Mouse (Mus musculus) heart, adult 11 months (tissue): ENCODE data around the gene Lipa.

Source experiments
- DNase-seq: peaks from one replicate; pipeline ENCODE4 v3.0.0; 2022

Gene Lipa

DNA sequence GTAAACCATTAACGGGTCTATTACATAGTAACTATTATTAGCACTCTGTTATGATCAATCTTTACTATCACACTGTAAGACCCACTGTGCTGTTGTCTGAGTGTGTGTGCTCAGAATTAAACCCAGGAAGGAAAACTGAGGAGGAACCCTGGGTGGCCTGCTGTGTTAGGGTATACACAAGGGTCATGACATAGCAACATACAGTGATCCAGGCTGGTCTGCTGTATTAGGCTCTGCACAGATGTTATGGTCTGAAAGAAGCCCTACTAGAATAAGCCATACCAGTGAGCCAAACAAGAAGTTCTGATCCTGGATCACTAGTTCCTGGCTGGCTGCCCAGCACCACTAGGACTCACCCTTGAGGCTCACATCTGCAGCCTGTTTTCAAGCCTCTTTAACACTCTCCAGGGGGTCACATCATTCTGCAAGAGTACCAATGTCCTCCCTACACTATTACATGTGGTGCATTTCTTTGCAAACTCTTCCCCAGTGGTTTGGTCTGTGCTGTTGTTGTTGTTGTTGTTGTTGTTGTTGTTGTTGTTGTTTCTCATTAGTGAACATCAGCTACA is 65.7 kb downstream of the Lipa start:
- no peak for DNase-seq

DNA sequence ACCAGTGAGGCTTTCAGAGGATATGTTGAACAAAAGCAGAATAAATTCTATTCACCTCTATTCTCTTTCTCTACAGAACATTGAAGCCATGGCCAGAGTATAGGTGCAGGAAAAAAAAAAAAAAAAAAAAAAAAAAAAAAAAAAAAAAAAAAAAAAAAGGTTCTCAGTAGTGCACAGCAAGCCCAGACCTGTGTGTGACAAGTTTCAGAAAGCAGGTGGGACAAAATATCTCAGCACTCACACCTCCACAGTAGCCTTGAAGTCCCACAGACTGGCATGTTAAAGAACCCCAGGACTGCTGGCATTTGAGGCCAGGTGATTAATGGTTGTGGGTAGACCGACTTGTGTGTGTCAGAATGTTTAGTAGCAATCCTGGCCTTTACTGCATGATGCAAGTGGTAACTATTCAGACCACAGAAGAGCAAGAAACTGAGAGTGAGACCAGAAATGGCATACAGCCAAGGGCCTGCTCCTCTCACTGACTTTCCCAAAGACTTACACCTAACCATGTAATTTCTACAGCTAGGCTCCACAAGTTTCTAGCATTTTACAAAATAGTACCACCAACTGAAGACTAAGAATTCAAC is 76.4 kb downstream of the Lipa start:
- peak; percentile 87 for DNase-seq

DNA sequence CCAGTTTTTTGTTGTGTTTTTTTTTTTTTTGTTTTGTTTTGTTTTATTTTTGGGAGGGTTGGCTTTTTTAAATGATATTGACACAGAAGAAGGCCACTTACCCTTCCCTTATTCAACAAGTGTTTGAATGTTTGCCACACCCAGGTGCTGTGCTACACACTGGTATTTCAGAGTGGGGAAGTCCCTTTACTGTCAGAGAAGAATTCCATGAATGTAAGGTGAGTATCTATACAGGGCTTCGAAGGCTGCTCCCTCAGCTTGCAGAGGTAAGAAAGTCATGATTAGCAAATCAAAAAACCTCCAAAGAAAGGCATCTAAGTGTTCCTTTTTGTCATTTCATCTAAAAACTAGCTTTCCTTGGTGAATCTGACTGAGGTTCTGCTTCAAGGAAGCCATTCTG is 78.4 kb downstream of the Lipa start:
- no peak for DNase-seq

DNA sequence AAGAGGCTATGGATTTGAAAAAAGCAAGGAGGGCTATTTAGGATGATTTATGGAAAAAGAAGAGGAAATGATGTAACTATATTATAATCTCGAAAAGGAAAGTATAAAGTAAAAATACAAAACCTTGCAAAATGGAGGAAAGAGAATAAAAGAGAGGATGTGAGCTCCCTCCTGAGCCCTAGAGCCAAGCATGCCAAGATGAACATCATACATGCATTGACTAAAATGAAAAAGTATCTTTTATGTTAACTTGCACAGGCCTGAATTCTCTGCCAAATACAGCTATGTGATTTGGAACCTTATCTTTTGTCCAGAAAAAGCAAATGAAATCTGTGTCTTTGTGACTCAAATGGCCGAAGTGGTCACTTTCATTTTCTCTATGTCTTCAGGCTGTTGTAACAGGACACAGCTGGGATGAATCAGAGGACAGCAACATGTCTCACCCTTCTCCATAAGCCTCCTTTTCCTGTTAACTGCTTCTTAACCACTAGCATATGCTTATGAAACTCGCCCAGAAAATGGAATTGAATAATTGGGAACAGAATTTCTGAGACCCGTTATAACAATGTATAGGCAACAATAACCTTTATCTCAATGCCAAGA is 81.8 kb downstream of the Lipa start:
- DNase-seq, result peak; percentile 93

DNA sequence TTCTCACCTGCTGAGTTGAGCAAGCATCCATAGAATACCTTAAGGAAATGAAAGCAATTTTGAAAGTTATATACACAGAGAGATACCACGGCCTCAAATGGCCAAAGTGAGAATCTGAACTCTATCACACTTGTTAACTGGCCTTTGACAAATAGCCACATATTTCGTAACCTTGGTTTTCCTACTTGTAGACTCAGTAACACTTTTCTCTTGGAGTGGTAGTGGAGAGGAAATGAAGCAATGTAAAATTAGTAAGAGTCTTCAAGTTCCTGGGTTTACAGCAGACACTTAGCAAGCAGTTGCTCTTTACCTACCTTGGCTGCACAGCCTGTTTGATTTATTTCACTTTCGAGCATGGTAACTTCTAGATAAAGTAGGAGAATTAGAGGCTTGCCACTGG is 82.5 kb downstream of the Lipa start:
- DNase-seq, result no peak
